Comparison of ENCODE assay signal across 22 mouse cellular contexts in the genomic region with DNA sequence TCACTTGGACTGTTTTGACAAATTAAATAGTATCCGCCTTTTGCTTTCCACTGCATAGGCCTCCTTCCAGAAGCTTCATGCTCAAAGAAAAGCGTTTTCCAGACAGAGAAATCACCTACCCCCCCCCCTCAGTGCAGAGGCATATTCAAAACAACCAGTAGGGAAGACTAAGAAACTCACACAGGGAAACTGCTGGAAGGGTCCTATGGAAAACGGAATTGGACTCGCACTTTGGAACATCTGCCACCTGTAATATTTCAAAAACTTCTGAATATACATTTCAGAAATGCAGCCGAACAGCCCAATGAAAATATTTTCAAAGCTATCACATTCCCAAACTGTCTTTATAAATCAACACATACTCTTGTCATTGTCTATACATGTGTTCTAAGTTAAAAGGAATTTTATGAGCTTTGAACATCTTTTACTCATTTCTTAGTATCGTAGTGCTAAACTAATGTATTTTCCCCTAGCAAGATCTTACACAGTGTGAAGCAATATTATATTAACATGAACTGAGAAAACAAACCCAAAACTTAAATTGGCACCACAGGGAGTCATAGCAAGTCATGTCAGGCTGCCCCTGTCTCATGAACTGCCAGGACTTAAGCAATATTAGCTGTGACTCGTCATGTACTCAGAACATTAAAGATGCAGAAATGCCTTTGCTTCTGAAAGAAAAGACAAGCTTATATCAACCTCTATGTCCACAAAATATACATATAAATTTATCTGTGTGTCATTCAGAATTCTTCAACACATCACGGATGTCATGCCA. TPM values are rescaled to one million over a fixed set of nuclear protein-coding genes. Genes with fewer than 3 reads are reported as not detected.
"Had no signal": no experiment of that assay in that cellular context is flagged by ENCODE, and none has a peak within 500 bp of the region (broad histone marks: within the 10 kb centered on the region; RNA-seq: fewer than 3 reads in every experiment).

No protein-coding gene starts in this region.

- H3K4me3 ChIP-seq: kidney, embryonic 15.5 days; left cerebral cortex, adult 2 months; limb, embryonic 12.5 days; liver, embryonic 12.5 days; liver, embryonic 15.5 days; lung, embryonic 15.5 days; midbrain, embryonic 12.5 days; midbrain, embryonic 15.5 days; neural tube, embryonic 13.5 days; stomach, embryonic 15.5 days had no signal

- H3K9ac ChIP-seq: kidney, embryonic 15.5 days; limb, embryonic 12.5 days; liver, embryonic 12.5 days; liver, embryonic 15.5 days; lung, embryonic 15.5 days; midbrain, embryonic 12.5 days; midbrain, embryonic 15.5 days; neural tube, embryonic 13.5 days; stomach, embryonic 15.5 days had no signal

- H3K36me3 ChIP-seq: kidney, embryonic 15.5 days; limb, embryonic 12.5 days; liver, embryonic 12.5 days; liver, embryonic 15.5 days; lung, embryonic 15.5 days; midbrain, embryonic 12.5 days; midbrain, embryonic 15.5 days; neural tube, embryonic 13.5 days; stomach, embryonic 15.5 days had no signal

- H3K9me3 ChIP-seq: kidney, embryonic 15.5 days; limb, embryonic 12.5 days; liver, embryonic 12.5 days; liver, embryonic 15.5 days; lung, embryonic 15.5 days; midbrain, embryonic 12.5 days; midbrain, embryonic 15.5 days; neural tube, embryonic 13.5 days; stomach, embryonic 15.5 days had no signal

- ATAC-seq: liver, embryonic 12.5 days; midbrain, embryonic 15.5 days had no signal

- H3K27ac ChIP-seq: kidney, embryonic 15.5 days; left cerebral cortex, adult 2 months; limb, embryonic 12.5 days; liver, embryonic 12.5 days; liver, embryonic 15.5 days; lung, embryonic 15.5 days; macrophage; midbrain, embryonic 12.5 days; midbrain, embryonic 15.5 days; neural tube, embryonic 13.5 days; stomach, embryonic 15.5 days had no signal

- H3K4me1 ChIP-seq: kidney, embryonic 15.5 days; limb, embryonic 12.5 days; liver, embryonic 12.5 days; liver, embryonic 15.5 days; midbrain, embryonic 12.5 days; midbrain, embryonic 15.5 days; neural tube, embryonic 13.5 days had no signal

- H3K27me3 ChIP-seq: kidney, embryonic 15.5 days; limb, embryonic 12.5 days; liver, embryonic 12.5 days; liver, embryonic 15.5 days; lung, embryonic 15.5 days; midbrain, embryonic 12.5 days; midbrain, embryonic 15.5 days; neural tube, embryonic 13.5 days; stomach, embryonic 15.5 days had no signal

- DNase-seq: kidney, adult 11 months; kidney, adult 8-10 months; kidney, postnatal 25 days; layer of hippocampus, postnatal 36 days; liver; lung, adult 18-20 months; retina, postnatal 1 day; right cerebral cortex, postnatal 25 days; spleen, adult 18-20 months; thymus, postnatal 25 days had no signal

- H3K4me2 ChIP-seq: kidney, embryonic 15.5 days; limb, embryonic 12.5 days; liver, embryonic 12.5 days; liver, embryonic 15.5 days; lung, embryonic 15.5 days; midbrain, embryonic 12.5 days; midbrain, embryonic 15.5 days; neural tube, embryonic 13.5 days; stomach, embryonic 15.5 days had no signal

RNA-seq across cellular contexts. Expression of a gene that starts 58.3 kb away (rescaled TPM):
- total RNA-seq: neutrophil, adult 5-6 weeks had no signal
- polyA plus RNA-seq: macrophage had no signal
